Mouse (Mus musculus): Measurements from ENCODE around the gene Pde1a.

Pde1a gene

GRCm38 (mm10) chr2:79839090-79839489, 290.2 kb downstream of the Pde1a start:
- in situ Hi-C loops (cut with MboI; ENCODE audit: low sequenced_read_pairs): no loop called here

- in situ Hi-C loops (cut with MboI; ENCODE audit: low sequenced_read_pairs): no loop called here
Observed at GRCm38 (mm10) chr2:79825853-79826252, 303.4 kb downstream of the Pde1a start.

GRCm38 (mm10) chr2:79819543-79819942, 309.7 kb downstream of the Pde1a start:
- in situ Hi-C loops (cut with MboI; ENCODE audit: low sequenced_read_pairs): no loop called here

GRCm38 (mm10) chr2:79815708-79816484, 313.4 kb downstream of the Pde1a start:
- in situ Hi-C loops (cut with MboI; ENCODE audit: low sequenced_read_pairs): no loop called here

GRCm38 (mm10) chr2:79798627-79799026, 330.6 kb downstream of the Pde1a start:
- in situ Hi-C loops (cut with MboI; ENCODE audit: low sequenced_read_pairs): loop anchor here (25.0 kb wide), 1 partner anchor 436 kb away; no protein-coding TSS in a partner anchor

- in situ Hi-C loops (cut with MboI; ENCODE audit: low sequenced_read_pairs): loop anchor here (25.0 kb wide), 1 partner anchor 435 kb away; no protein-coding TSS in a partner anchor
Observed at GRCm38 (mm10) chr2:79797444-79797843, 331.8 kb downstream of the Pde1a start.

GRCm38 (mm10) chr2:79793186-79793585, 336.1 kb downstream of the Pde1a start:
- in situ Hi-C loops (cut with MboI; ENCODE audit: low sequenced_read_pairs): loop anchor here (25.0 kb wide), 1 partner anchor 431 kb away; no protein-coding TSS in a partner anchor

GRCm38 (mm10) chr2:79786467-79786866, 342.8 kb downstream of the Pde1a start:
- in situ Hi-C loops (cut with MboI; ENCODE audit: low sequenced_read_pairs): loop anchor here (25.0 kb wide), 1 partner anchor 424 kb away; no protein-coding TSS in a partner anchor

GRCm38 (mm10) chr2:79785541-79786134, 343.6 kb downstream of the Pde1a start:
- in situ Hi-C loops (cut with MboI; ENCODE audit: low sequenced_read_pairs): loop anchor here (25.0 kb wide), 1 partner anchor 423 kb away; no protein-coding TSS in a partner anchor
